Mouse (Mus musculus): ENCODE measurements at regions not wholly inside any gene's neighbourhood (a gene's known extent, or its start where the extent isn't known, plus 50 kb on each side); places are given as distances from the start of the nearest gene placed in this dataset.

- ATAC-seq (replicated peaks; ENCODE audit: poor library complexity, severe bottlenecking), result no peak
Observed at GRCm38 (mm10) chr16:97297140-97297539, 59.4 kb upstream of the Bace2 start.

DNA sequence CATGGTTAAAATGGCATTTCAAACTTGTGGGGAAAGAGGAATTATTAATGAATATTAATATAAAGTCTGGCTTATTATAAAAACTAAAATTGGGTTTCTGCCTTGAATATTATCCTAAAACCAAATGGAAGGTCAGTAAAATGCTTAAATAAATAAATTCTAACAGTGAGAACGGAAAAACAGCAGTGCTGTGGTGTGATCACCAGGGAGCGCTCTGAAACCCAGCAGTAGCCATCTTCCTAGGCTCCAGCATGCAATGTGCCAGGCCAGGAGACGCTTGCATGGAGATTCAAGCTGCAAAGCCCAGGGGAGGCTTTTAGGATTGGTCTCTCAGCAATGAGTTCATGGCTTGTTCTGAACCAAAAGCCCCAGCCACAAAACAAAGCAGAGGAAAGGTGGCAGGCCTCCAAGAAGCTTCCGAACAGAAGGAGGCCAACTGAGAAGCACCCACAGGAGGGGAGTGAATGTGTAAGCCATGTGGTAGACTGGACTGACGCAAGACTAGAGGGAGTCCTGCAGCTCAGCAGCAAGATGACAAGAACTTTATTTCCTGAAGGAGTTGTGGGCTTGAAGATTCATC, 52.3 kb upstream of the Bace2 start:
- no peak for ATAC-seq (replicated peaks; ENCODE audit: poor library complexity, severe bottlenecking)
